Mouse (Mus musculus) neural tube, embryonic 13.5 days (tissue): ENCODE data around the gene Tnrc6b. TPM values are rescaled to one million over a fixed set of nuclear protein-coding genes. Genes with fewer than 3 reads are reported as not detected.

Experiments used
- ATAC-seq: fragments of 200-750 bp; cut with Nextera tagmentation; 2 replicates; pipeline ENCODE4 v1.8.0; 2017; ENCODE audit warnings: low read depth, mild to moderate bottlenecking, moderate TSS enrichment, moderate library complexity
- H3K27ac ChIP-seq: fragments of 300-500 bp; sonication (generic); replicated peaks from 2 replicates; pipeline ENCODE4 v1.5.1; 2015; ENCODE audit warnings: moderate library complexity, mild to moderate bottlenecking, inconsistent platforms
- H3K27me3 ChIP-seq: fragments of 300-500 bp; sonication (generic); 2 replicates; pipeline ENCODE4 v1.6.1; 2015; ENCODE audit warnings: mild to moderate bottlenecking, inconsistent platforms
- H3K36me3 ChIP-seq: fragments of 300-500 bp; sonication (generic); 2 replicates; pipeline ENCODE4 v1.6.1; 2015; ENCODE audit warnings: mild to moderate bottlenecking, inconsistent platforms
- H3K4me1 ChIP-seq: fragments of 300-500 bp; sonication (generic); replicated peaks from 2 replicates; pipeline ENCODE4 v1.6.1; 2015; ENCODE audit warnings: inconsistent platforms
- H3K4me2 ChIP-seq: fragments of 300-500 bp; sonication (generic); 2 replicates; pipeline ENCODE4 v1.6.1; 2015; ENCODE audit warnings: inconsistent platforms, mild to moderate bottlenecking, moderate library complexity
- H3K4me3 ChIP-seq: fragments of 300-500 bp; sonication (generic); 2 replicates; pipeline ENCODE4 v1.5.1; 2015; ENCODE audit warnings: mild to moderate bottlenecking, inconsistent platforms
- H3K9ac ChIP-seq: fragments of 300-500 bp; sonication (generic); 2 replicates; pipeline ENCODE4 v1.6.1; 2015; ENCODE audit warnings: moderate library complexity, mild to moderate bottlenecking, inconsistent platforms
- H3K9me3 ChIP-seq: fragments of 300-500 bp; sonication (generic); 2 replicates; pipeline ENCODE4 v1.6.1; 2016; ENCODE audit warnings: inconsistent platforms
- WGBS: fragments of 180-500 bp; shearing (Covaris S2); methylation state at CpG from one replicate; pipeline ENCODE4 v1.1.7; 2015; 5-methylcytosine and 5-hydroxymethylcytosine counted together
- polyA plus RNA-seq: library from polyadenylated mRNA; unstranded; fragments of >200 nt; fragmentation: Nextera tagmentation; extraction: Ambion mirVana; gene quantifications from 2 replicates; pipeline ENCODE4 v1.2.1, GENCODE M21; 2015

Gene Tnrc6b
- polyA plus RNA-seq, 1 experiment from 2014 or later, result 35.5 TPM

GRCm38 (mm10) chr15:80774666-80775065 lies 63.6 kb downstream of the Tnrc6b start:
- Histone ChIP-seq H3K27me3 (no peaks in the 10 kb centered on the region), H3K9ac (no peak overlapping the region), H3K36me3 (no peaks in the 10 kb centered on the region), H3K9me3 (peaks cover 4% of the 10 kb centered on the region; the same call in 1 of the 2 replicates), H3K27ac (no peak overlapping the region), H3K4me1 (no peaks in the 10 kb centered on the region; the same call in 1 of the 2 replicates), H3K4me2 (no peak overlapping the region), H3K4me3 (no peak overlapping the region)
- WGBS, result 94% methylated on average over 1 of the region's 1 CpGs
- no peak for ATAC-seq

GRCm38 (mm10) chr15:80779006-80779405 lies 67.9 kb downstream of the Tnrc6b start:
- Histone ChIP-seq H3K9ac (no peak overlapping the region), H3K36me3 (no peaks in the 10 kb centered on the region), H3K9me3 (peaks cover 4% of the 10 kb centered on the region; the same call in 1 of the 2 replicates), H3K4me2 (no peak overlapping the region), H3K27me3 (no peaks in the 10 kb centered on the region), H3K4me3 (no peak overlapping the region), H3K4me1 (no peaks in the 10 kb centered on the region; the same call in 1 of the 2 replicates), H3K27ac (no peak overlapping the region)
- 73% methylated on average over 3 of the region's 3 CpGs for WGBS
- no peak for ATAC-seq

- ATAC-seq, result no peak
- no peak overlapping the region for H3K27ac ChIP-seq
- H3K36me3 ChIP-seq, result no peaks in the 10 kb centered on the region
- H3K9ac ChIP-seq, result no peak overlapping the region
- H3K4me2 ChIP-seq, result no peak overlapping the region
- no peak overlapping the region for H3K4me3 ChIP-seq
- H3K4me1 ChIP-seq, result no peaks in the 10 kb centered on the region; the same call in 1 of the 2 replicates
- 93% methylated on average over 5 of the region's 5 CpGs for WGBS
- no peaks in the 10 kb centered on the region for H3K27me3 ChIP-seq
- no peaks in the 10 kb centered on the region for H3K9me3 ChIP-seq
Measured at GRCm38 (mm10) chr15:80780154-80780751, 69.1 kb downstream of the Tnrc6b start.

- Histone ChIP-seq H3K27ac (no peak overlapping the region), H3K9ac (no peak overlapping the region), H3K9me3 (no peaks in the 10 kb centered on the region), H3K4me1 (no peaks in the 10 kb centered on the region; the same call in 1 of the 2 replicates), H3K36me3 (no peaks in the 10 kb centered on the region), H3K4me2 (no peak overlapping the region), H3K4me3 (no peak overlapping the region), H3K27me3 (no peaks in the 10 kb centered on the region)
- ATAC-seq, result no peak
- 90% methylated on average over 5 of the region's 5 CpGs for WGBS
Measured at GRCm38 (mm10) chr15:80781218-80781806, 70.2 kb downstream of the Tnrc6b start.

- Histone ChIP-seq H3K4me3 (no peak overlapping the region), H3K4me2 (no peak overlapping the region), H3K27me3 (no peaks in the 10 kb centered on the region), H3K36me3 (no peaks in the 10 kb centered on the region), H3K9me3 (no peaks in the 10 kb centered on the region), H3K4me1 (no peaks in the 10 kb centered on the region), H3K9ac (no peak overlapping the region), H3K27ac (no peak overlapping the region)
- 72% methylated on average over 7 of the region's 7 CpGs for WGBS
- no peak for ATAC-seq
Measured at GRCm38 (mm10) chr15:80784553-80784971, 73.4 kb downstream of the Tnrc6b start.

GRCm38 (mm10) chr15:80785699-80786098 lies 74.6 kb downstream of the Tnrc6b start:
- Histone ChIP-seq H3K36me3 (no peaks in the 10 kb centered on the region), H3K9me3 (no peaks in the 10 kb centered on the region), H3K4me1 (no peaks in the 10 kb centered on the region), H3K4me2 (no peak overlapping the region), H3K27ac (no peak overlapping the region), H3K4me3 (no peak overlapping the region), H3K27me3 (no peaks in the 10 kb centered on the region), H3K9ac (no peak overlapping the region)
- 84% methylated on average over 1 of the region's 1 CpGs for WGBS
- ATAC-seq, result no peak

- ATAC-seq, result no peak
- H3K4me1 ChIP-seq, result no peaks in the 10 kb centered on the region
- H3K27ac ChIP-seq, result no peak overlapping the region
- no peaks in the 10 kb centered on the region for H3K36me3 ChIP-seq
- WGBS, result 96% methylated on average over 4 of the region's 4 CpGs
- H3K9ac ChIP-seq, result no peak overlapping the region
- no peak overlapping the region for H3K4me2 ChIP-seq
- H3K27me3 ChIP-seq, result no peaks in the 10 kb centered on the region
- no peak overlapping the region for H3K4me3 ChIP-seq
- no peaks in the 10 kb centered on the region for H3K9me3 ChIP-seq
Measured at GRCm38 (mm10) chr15:80787746-80788145, 76.6 kb downstream of the Tnrc6b start.

- Histone ChIP-seq H3K27me3 (no peaks in the 10 kb centered on the region), H3K36me3 (no peaks in the 10 kb centered on the region), H3K9ac (no peak overlapping the region), H3K4me1 (peaks cover 9% of the 10 kb centered on the region), H3K9me3 (no peaks in the 10 kb centered on the region), H3K4me3 (no peak overlapping the region), H3K27ac (no peak overlapping the region), H3K4me2 (no peak overlapping the region)
- ATAC-seq, result no peak
- 75% methylated on average over 3 of the region's 3 CpGs for WGBS
Measured at GRCm38 (mm10) chr15:80792556-80792955, 81.4 kb downstream of the Tnrc6b start.

- Histone ChIP-seq H3K4me2 (no peak overlapping the region), H3K27ac (no peak overlapping the region), H3K9ac (no peak overlapping the region), H3K36me3 (no peaks in the 10 kb centered on the region), H3K4me1 (peaks cover 12% of the 10 kb centered on the region), H3K4me3 (no peak overlapping the region), H3K27me3 (no peaks in the 10 kb centered on the region), H3K9me3 (no peaks in the 10 kb centered on the region)
- ATAC-seq, result no peak
- 95% methylated on average over 1 of the region's 1 CpGs for WGBS
Measured at GRCm38 (mm10) chr15:80795076-80795475, 84.0 kb downstream of the Tnrc6b start.

GRCm38 (mm10) chr15:80797757-80798156 lies 86.6 kb downstream of the Tnrc6b start:
- peaks cover 38% of the 10 kb centered on the region for H3K4me1 ChIP-seq
- H3K27me3 ChIP-seq, result no peaks in the 10 kb centered on the region
- H3K36me3 ChIP-seq, result no peaks in the 10 kb centered on the region

GRCm38 (mm10) chr15:80798367-80799073 lies 87.4 kb downstream of the Tnrc6b start:
- no peaks in the 10 kb centered on the region for H3K36me3 ChIP-seq
- ATAC-seq, result peak; percentile 92
- H3K27me3 ChIP-seq, result no peaks in the 10 kb centered on the region
- H3K9ac ChIP-seq, result peak overlapping the region; percentile 87
- H3K4me3 ChIP-seq, result peak overlapping the region; percentile 63
- under 1% methylated on average over 17 of the region's 17 CpGs for WGBS
- peaks cover 45% of the 10 kb centered on the region for H3K4me1 ChIP-seq
- no peaks in the 10 kb centered on the region for H3K9me3 ChIP-seq
- peak overlapping the region; percentile 95 for H3K27ac ChIP-seq
- H3K4me2 ChIP-seq, result peak overlapping the region; percentile 67

More at GRCm38 (mm10) chr15:80797757-80798156, 86.6 kb downstream of the Tnrc6b start:
- Histone ChIP-seq H3K9ac (peak overlapping the region; percentile 67), H3K4me3 (peak overlapping the region; percentile 63), H3K27ac (peak overlapping the region; percentile 84), H3K9me3 (no peaks in the 10 kb centered on the region), H3K4me2 (peak overlapping the region; percentile 63)
- peak; percentile 77 for ATAC-seq
- 0% methylated on average over 6 of the region's 6 CpGs for WGBS

- peak; percentile 60 for ATAC-seq
- Histone ChIP-seq H3K4me2 (peak overlapping the region; percentile 67), H3K4me1 (peaks cover 50% of the 10 kb centered on the region), H3K27ac (peak overlapping the region; percentile 95), H3K36me3 (no peaks in the 10 kb centered on the region), H3K27me3 (no peaks in the 10 kb centered on the region), H3K4me3 (peak overlapping the region; percentile 63), H3K9ac (peak overlapping the region; percentile 87), H3K9me3 (no peaks in the 10 kb centered on the region)
- WGBS, result under 1% methylated on average over 10 of the region's 10 CpGs
Measured at GRCm38 (mm10) chr15:80799074-80799633, 88.0 kb downstream of the Tnrc6b start.
